In the genomic region with DNA sequence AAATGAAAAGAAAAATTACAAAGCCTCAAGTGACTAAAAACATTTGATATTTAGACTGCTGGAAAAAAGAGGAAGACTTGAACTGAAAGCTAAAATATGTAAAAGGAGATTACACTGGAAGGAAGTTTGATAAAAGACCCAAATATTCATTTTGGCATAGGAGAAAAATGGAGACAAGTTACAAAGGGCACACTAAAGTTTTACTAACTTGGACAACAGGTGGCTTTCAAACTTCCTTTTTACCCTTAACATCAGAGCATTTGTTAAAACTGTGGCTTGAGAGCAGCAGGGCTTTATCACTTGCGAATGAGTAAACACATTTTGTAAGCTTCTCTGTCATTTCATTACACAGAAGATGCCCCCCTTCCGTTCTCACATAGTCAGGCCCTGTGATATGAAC, we compare ENCODE assay signal across 21 mouse cellular contexts.
DNase-seq lines count a peak whose midpoint lies in the region; ATAC-seq and TF ChIP-seq lines count a peak whose summit lies in the region.
"Had no signal": no experiment of that assay in that cellular context is flagged by ENCODE, and none has a peak within 500 bp of the region (broad histone marks: within the 10 kb centered on the region; RNA-seq: fewer than 3 reads in every experiment).

No protein-coding gene starts in this region.

- peak overlapping the region; percentile 100 for H3K27ac ChIP-seq in gastrocnemius, adult 2 months
- peak overlapping the region; percentile 7; the same call in 1 of the 2 replicates for H3K27ac ChIP-seq in liver, embryonic 13.5 days
- H3K27ac ChIP-seq in liver, embryonic 11.5 days (ENCODE audit: low read depth, low read length): no peak overlapping the region
- H3K27ac ChIP-seq in kidney, embryonic 14.5 days (ENCODE audit: low read depth, low read length): no peak overlapping the region
- no peak overlapping the region for H3K27ac ChIP-seq in lung, postnatal 0 days (ENCODE audit: low read length)
- H3K27ac ChIP-seq: embryonic facial prominence, embryonic 12.5 days; hindbrain, embryonic 14.5 days; kidney, postnatal 0 days; limb, embryonic 12.5 days; neural tube, embryonic 15.5 days had no signal

- H3K4me1 ChIP-seq in liver, embryonic 13.5 days (replicated peaks): peaks cover 59% of the 10 kb centered on the region
- H3K4me1 ChIP-seq in liver, embryonic 11.5 days (replicated peaks; ENCODE audit: control insufficient read depth, insufficient read depth, low read length): peaks cover 18% of the 10 kb centered on the region
- 0 out of 2 replicates have a peak, but pooled peaks cover 4% of the 10 kb centered on the region for H3K4me1 ChIP-seq in kidney, embryonic 14.5 days (ENCODE audit: control insufficient read depth, insufficient read depth, low read length)
- H3K4me1 ChIP-seq in lung, postnatal 0 days (ENCODE audit: insufficient read depth, low read depth, low read length): no peaks in the 10 kb centered on the region

- TF ChIP-seq EP300 in lung, postnatal 0 days (IDR thresholded peaks at IDR 0.05): no peak

- no peaks in the 10 kb centered on the region for H3K9me3 ChIP-seq in liver, embryonic 13.5 days (replicated peaks)
- H3K9me3 ChIP-seq in liver, embryonic 11.5 days (ENCODE audit: control insufficient read depth, low read length): no peaks in the 10 kb centered on the region
- no peaks in the 10 kb centered on the region for H3K9me3 ChIP-seq in kidney, embryonic 14.5 days (ENCODE audit: control insufficient read depth, low read length)
- no peaks in the 10 kb centered on the region for H3K9me3 ChIP-seq in lung, postnatal 0 days (ENCODE audit: low read length)
- H3K9me3 ChIP-seq: embryonic facial prominence, embryonic 12.5 days; limb, embryonic 12.5 days; neural tube, embryonic 15.5 days had no signal

- no peaks in the 10 kb centered on the region for H3K27me3 ChIP-seq in liver, embryonic 13.5 days
- H3K27me3 ChIP-seq in liver, embryonic 11.5 days (replicated peaks; ENCODE audit: control insufficient read depth, insufficient read depth, low read length): no peaks in the 10 kb centered on the region
- H3K27me3 ChIP-seq in kidney, embryonic 14.5 days (ENCODE audit: control insufficient read depth, insufficient read depth, low read length): no peaks in the 10 kb centered on the region
- no peaks in the 10 kb centered on the region for H3K27me3 ChIP-seq in lung, postnatal 0 days (replicated peaks; ENCODE audit: insufficient read depth, low read length)
- H3K27me3 ChIP-seq: embryonic facial prominence, embryonic 12.5 days; limb, embryonic 12.5 days; neural tube, embryonic 15.5 days; Patski had no signal

- H3K4me3 ChIP-seq in gastrocnemius, adult 2 months: peak overlapping the region; percentile 75
- no peak overlapping the region for H3K4me3 ChIP-seq in liver, embryonic 13.5 days (replicated peaks)
- no peak overlapping the region for H3K4me3 ChIP-seq in liver, embryonic 11.5 days (ENCODE audit: low read depth, low read length)
- H3K4me3 ChIP-seq in kidney, embryonic 14.5 days (ENCODE audit: low read length): no peak overlapping the region
- H3K4me3 ChIP-seq in lung, postnatal 0 days (ENCODE audit: low read depth, low read length): no peak overlapping the region
- H3K4me3 ChIP-seq: embryonic facial prominence, embryonic 12.5 days; limb, embryonic 12.5 days; neural tube, embryonic 15.5 days had no signal

- H3K9ac ChIP-seq in liver, embryonic 13.5 days: no peak overlapping the region
- H3K9ac ChIP-seq in liver, embryonic 11.5 days (ENCODE audit: low read depth, low read length): no peak overlapping the region
- no peak overlapping the region for H3K9ac ChIP-seq in kidney, embryonic 14.5 days (ENCODE audit: low read depth, low read length)
- no peak overlapping the region for H3K9ac ChIP-seq in lung, postnatal 0 days (replicated peaks; ENCODE audit: low read depth)
- H3K9ac ChIP-seq: embryonic facial prominence, embryonic 12.5 days; hindbrain, embryonic 14.5 days; limb, embryonic 12.5 days; neural tube, embryonic 15.5 days had no signal

- WGBS in liver, embryonic 13.5 days (ENCODE audit: insufficient replicate concordance): 18% methylated on average over 2 of the region's 2 CpGs
- 31% methylated on average over 2 of the region's 2 CpGs for WGBS in liver, embryonic 11.5 days
- WGBS in kidney, embryonic 14.5 days: 74% methylated on average over 2 of the region's 2 CpGs
- 35% methylated on average over 2 of the region's 2 CpGs for WGBS in lung, postnatal 0 days

- TF ChIP-seq CTCF in gastrocnemius, adult 2 months (IDR thresholded peaks at IDR 0.05): no peak
- no peak for TF ChIP-seq CTCF in lung, postnatal 0 days (IDR thresholded peaks at IDR 0.05)

- H3K4me2 ChIP-seq in liver, embryonic 13.5 days: no peak overlapping the region
- H3K4me2 ChIP-seq in liver, embryonic 11.5 days: no peak overlapping the region
- H3K4me2 ChIP-seq in kidney, embryonic 14.5 days (replicated peaks; ENCODE audit: low read depth, low read length): no peak overlapping the region
- no peak overlapping the region for H3K4me2 ChIP-seq in lung, postnatal 0 days (replicated peaks; ENCODE audit: low read depth, low read length)
- H3K4me2 ChIP-seq: embryonic facial prominence, embryonic 12.5 days; hindbrain, embryonic 14.5 days; limb, embryonic 12.5 days; neural tube, embryonic 15.5 days had no signal

- DNase-seq in gastrocnemius, adult 2 months: no peak
- no peak for DNase-seq in gastrocnemius, adult 18-20 months (ENCODE audit: low spot score)
- no peak for DNase-seq in liver, embryonic 13.5 days
- no peak for DNase-seq in liver, embryonic 11.5 days (ENCODE audit: low spot score)
- DNase-seq in lung, postnatal 0 days (ENCODE audit: low spot score): no peak
- DNase-seq: cerebellum, adult 18-20 months; cerebellum, postnatal 14 days; heart, postnatal 4 days; kidney, adult 18-20 months; lung, postnatal 10 days; right cerebral cortex, adult 18-20 months had no signal

- H3K36me3 ChIP-seq in liver, embryonic 13.5 days: no peaks in the 10 kb centered on the region
- H3K36me3 ChIP-seq in liver, embryonic 11.5 days (ENCODE audit: control insufficient read depth, insufficient read depth, low read length): no peaks in the 10 kb centered on the region
- no peaks in the 10 kb centered on the region for H3K36me3 ChIP-seq in kidney, embryonic 14.5 days (ENCODE audit: control insufficient read depth, insufficient read depth, low read length)
- no peaks in the 10 kb centered on the region for H3K36me3 ChIP-seq in lung, postnatal 0 days (ENCODE audit: insufficient read depth, low read length)
- H3K36me3 ChIP-seq: embryonic facial prominence, embryonic 12.5 days; limb, embryonic 12.5 days; neural tube, embryonic 15.5 days had no signal

- ATAC-seq in liver, embryonic 13.5 days (ENCODE audit: low read depth): no peak
- ATAC-seq in liver, embryonic 11.5 days (replicated peaks; ENCODE audit: low FRiP score): no peak
- peak; percentile 12; the same call in 1 of the 2 replicates for ATAC-seq in granulocyte monocyte progenitor cell, adult 5-6 weeks (replicated peaks; ENCODE audit: poor library complexity, severe bottlenecking)
- peak; percentile 43 for ATAC-seq in megakaryocyte-erythroid progenitor cell, adult 5-6 weeks (replicated peaks; ENCODE audit: low FRiP score, low TSS enrichment, poor library complexity, severe bottlenecking)
- ATAC-seq in kidney, embryonic 14.5 days (ENCODE audit: low FRiP score, low TSS enrichment): no peak
- ATAC-seq in lung, postnatal 0 days: no peak
- ATAC-seq: inflammation-experienced regulatory T-cells, adult 6 months; Patski had no signal

- intact Hi-C loops in gastrocnemius, adult 2 months (cut with DNase I): no loop called here

Comparison
In these comparisons a context has a peak if more than half of its experiments do, and no peak if none do; other contexts are left out.
1. H3K27ac ChIP-seq: peak in gastrocnemius, adult 2 months (single experiment) and liver, embryonic 13.5 days (single experiment); none in liver, embryonic 11.5 days (single experiment), kidney, embryonic 14.5 days (single experiment) and lung, postnatal 0 days (single experiment).
2. ATAC-seq: peak in granulocyte monocyte progenitor cell, adult 5-6 weeks (single experiment) and megakaryocyte-erythroid progenitor cell, adult 5-6 weeks (single experiment); none in liver, embryonic 13.5 days (single experiment), liver, embryonic 11.5 days (single experiment), kidney, embryonic 14.5 days (single experiment) and lung, postnatal 0 days (single experiment).